Mouse (Mus musculus) midbrain, embryonic 10.5 days (tissue): ENCODE data around the gene Gm10719. TPM values are rescaled to one million over a fixed set of nuclear protein-coding genes. Genes with fewer than 3 reads are reported as not detected.
"Not testable (repeated sequence)": the region's sequence is repeated elsewhere in the genome, so short reads cannot be mapped to it uniquely, and the experiment has no call there.

ENCODE experiments used
- DNase-seq: peaks from one replicate; pipeline ENCODE4 v3.0.0-alpha.2; 2017; ENCODE audit warnings: low spot score
- H3K27ac ChIP-seq: fragments of 300-500 bp; sonication (generic); replicated peaks from 2 replicates; pipeline ENCODE4 v1.5.1; 2016; ENCODE audit warnings: mild to moderate bottlenecking
- H3K27me3 ChIP-seq: fragments of 300-500 bp; sonication (generic); 2 replicates; pipeline ENCODE4 v1.6.1; 2016; ENCODE audit warnings: low read depth, mild to moderate bottlenecking; ENCODE audit not compliant: poor library complexity, severe bottlenecking
- H3K36me3 ChIP-seq: fragments of 300-500 bp; sonication (generic); 2 replicates; pipeline ENCODE4 v1.6.1; 2016; ENCODE audit warnings: mild to moderate bottlenecking, moderate library complexity
- H3K4me1 ChIP-seq: fragments of 300-500 bp; sonication (generic); 2 replicates; pipeline ENCODE4 v1.6.1; 2016
- H3K4me3 ChIP-seq: fragments of 300-500 bp; sonication (generic); 2 replicates; pipeline ENCODE4 v1.5.1; 2016; ENCODE audit warnings: mild to moderate bottlenecking, moderate library complexity
- H3K9me3 ChIP-seq: fragments of 300-500 bp; sonication (generic); replicated peaks from 2 replicates; pipeline ENCODE4 v1.6.1; 2016; ENCODE audit warnings: mild to moderate bottlenecking
- WGBS: fragments of 180-500 bp; shearing (Covaris S2); methylation state at CpG from one replicate; pipeline ENCODE4 v1.1.7; 2016; 5-methylcytosine and 5-hydroxymethylcytosine counted together
- polyA plus RNA-seq: library from polyadenylated mRNA; unstranded; fragments of >200 nt; fragmentation: Nextera tagmentation; extraction: Ambion mirVana; gene quantifications from 2 replicates; pipeline ENCODE4 v1.2.1, GENCODE M21; 2016

Gm10719 gene
- polyA plus RNA-seq, 1 experiment from 2014 or later, result not detected

GRCm38 (mm10) chr9:3015896-3016295 lies 1.3 kb upstream of the Gm10719 start:
- not testable (repeated sequence) for H3K36me3 ChIP-seq, H3K4me1 ChIP-seq, DNase-seq, H3K4me3 ChIP-seq, H3K9me3 ChIP-seq, H3K27me3 ChIP-seq, H3K27ac ChIP-seq
- WGBS, result 72% methylated on average over 6 of the region's 6 CpGs

DNA sequence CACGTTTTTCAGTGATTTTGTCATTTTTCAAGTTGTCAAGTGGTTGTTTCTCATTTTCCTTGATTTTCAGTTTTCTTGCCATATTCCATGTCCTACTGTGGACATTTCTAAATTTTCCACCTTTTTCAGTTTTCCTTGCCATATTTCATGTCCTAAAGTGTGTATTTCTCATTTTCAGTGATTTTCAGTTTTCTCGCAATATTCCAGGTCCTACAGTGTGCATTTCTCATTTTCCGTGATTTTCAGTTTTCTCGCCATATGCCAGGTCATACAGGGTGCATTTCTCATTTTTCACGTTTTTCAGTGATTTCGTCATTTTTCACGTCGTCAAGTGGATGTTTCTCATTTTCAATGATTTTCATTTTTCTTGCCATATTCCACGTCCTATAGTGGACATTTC lies 1.7 kb downstream of the Gm10719 start:
- not testable (repeated sequence) for H3K9me3 ChIP-seq, H3K27me3 ChIP-seq, DNase-seq, H3K4me1 ChIP-seq, H3K36me3 ChIP-seq, H3K4me3 ChIP-seq, H3K27ac ChIP-seq
- 62% methylated on average over 9 of the region's 9 CpGs for WGBS

DNA sequence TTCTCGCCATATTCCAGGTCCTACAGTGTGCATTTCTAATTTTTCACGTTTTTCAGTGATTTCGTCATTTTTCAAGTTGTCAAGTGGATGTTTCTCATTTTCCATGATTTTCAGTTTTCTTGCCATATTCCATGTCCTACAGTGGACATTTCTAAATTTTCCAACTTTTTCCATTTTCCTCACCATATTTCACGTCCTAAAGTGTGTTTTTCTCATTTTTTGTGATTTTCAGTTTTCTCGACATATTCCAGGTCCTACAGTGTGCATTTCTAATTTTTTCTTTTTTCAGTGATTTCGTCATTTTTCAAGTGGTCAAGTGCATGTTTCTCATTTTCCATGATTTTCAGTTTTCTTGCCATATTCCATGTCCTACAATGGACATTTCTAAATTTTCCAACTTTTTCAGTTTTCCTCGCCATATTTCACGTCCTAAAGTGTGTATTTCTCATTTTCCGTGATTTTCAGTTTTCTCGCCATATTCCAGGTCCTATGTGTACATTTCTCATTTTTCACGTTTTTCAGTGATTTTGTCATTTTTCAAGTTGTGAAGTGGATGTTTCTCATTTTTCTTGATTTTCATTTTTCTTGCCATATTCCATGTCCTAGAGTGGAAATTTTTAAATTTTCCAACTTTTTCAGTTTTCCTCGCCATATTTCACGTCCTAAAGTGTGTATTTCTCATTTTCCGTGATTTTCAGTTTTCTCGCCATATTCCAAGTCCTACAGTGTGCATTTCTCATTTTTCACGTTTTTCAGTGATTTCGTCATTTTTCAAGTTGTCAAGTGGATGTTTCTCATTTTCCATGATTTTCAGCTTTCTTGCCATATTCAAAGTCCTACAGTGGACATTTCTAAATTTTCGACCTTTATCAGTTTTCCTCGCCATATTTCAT lies 2.9 kb downstream of the Gm10719 start:
- H3K36me3 ChIP-seq, H3K4me1 ChIP-seq, H3K4me3 ChIP-seq, H3K9me3 ChIP-seq, DNase-seq, H3K27me3 ChIP-seq, H3K27ac ChIP-seq: not testable (repeated sequence)
- 73% methylated on average over 17 of the region's 19 CpGs for WGBS

DNA sequence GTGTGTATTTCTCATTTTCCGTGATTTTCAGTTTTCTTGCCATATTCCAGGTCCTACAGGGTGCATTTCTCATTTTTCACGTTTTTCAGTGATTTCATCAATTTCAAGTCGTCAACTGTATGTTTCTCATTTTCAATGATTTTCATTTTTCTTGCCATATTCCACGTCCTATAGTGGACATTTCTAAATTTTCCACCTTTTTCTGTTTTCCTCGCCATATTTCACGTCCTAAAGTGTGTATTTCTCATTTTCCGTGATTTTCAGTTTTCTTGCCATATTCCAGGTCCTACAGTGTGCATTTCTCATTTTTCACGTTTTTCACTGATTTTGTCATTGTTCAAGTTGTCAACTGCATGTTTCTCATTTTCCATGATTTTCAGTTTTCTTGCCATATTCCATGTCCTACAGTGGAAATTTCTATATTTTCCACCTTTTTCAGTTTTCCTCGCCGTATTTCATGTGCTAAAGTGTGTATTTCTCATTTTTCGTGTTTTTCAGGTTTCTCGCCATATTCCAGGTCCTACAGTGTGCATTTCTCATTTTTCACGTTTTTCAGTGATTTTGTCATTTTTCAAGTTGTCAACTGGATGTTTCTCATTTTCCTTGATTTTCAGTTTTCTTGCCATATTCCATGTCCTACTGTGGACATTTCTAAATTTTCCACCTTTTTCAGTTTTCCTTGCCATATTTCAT lies 5.3 kb downstream of the Gm10719 start:
- H3K4me3 ChIP-seq, H3K27ac ChIP-seq, H3K27me3 ChIP-seq, H3K9me3 ChIP-seq, H3K4me1 ChIP-seq, H3K36me3 ChIP-seq: not testable (repeated sequence)
- peak; percentile 25 for DNase-seq
- 73% methylated on average over 11 of the region's 13 CpGs for WGBS

DNA sequence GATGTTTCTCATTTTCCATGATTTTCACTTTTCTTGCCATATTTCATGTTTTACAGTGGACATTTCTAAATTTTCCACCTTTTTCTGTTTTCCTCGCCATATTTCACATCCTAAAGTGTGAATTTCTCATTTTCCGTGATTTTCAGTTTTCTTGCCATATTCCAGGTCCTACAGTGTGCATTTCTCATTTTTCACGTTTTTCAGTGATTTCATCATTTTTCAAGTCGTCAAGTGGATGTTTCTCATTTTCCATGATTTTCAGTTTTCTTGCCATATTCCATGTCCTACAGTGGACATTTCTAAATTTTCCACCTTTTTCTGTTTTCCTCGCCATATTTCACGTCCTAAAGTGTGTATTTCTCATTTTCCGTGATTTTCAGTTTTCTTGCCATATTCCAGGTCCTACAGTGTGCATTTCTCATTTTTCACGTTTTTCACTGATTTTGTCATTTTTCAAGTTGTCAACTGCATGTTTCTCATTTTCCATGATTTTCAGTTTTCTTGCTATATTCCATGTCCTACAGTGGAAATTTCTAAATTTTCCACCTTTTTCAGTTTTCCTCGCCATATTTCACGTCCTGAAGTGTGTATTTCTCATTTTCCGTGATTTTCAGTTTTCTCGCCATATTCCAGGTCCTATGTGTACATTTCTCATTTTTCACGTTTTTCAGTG lies 6.2 kb downstream of the Gm10719 start, which contains the start of gene Gm10718:
TSS of gene Gm10718 (plus strand) at position 236 of the 673 bp plus-strand sequence.
- H3K36me3 ChIP-seq, H3K9me3 ChIP-seq, H3K4me3 ChIP-seq, DNase-seq, H3K27ac ChIP-seq, H3K4me1 ChIP-seq, H3K27me3 ChIP-seq: not testable (repeated sequence)
- WGBS, result 74% methylated on average over 12 of the region's 13 CpGs

DNA sequence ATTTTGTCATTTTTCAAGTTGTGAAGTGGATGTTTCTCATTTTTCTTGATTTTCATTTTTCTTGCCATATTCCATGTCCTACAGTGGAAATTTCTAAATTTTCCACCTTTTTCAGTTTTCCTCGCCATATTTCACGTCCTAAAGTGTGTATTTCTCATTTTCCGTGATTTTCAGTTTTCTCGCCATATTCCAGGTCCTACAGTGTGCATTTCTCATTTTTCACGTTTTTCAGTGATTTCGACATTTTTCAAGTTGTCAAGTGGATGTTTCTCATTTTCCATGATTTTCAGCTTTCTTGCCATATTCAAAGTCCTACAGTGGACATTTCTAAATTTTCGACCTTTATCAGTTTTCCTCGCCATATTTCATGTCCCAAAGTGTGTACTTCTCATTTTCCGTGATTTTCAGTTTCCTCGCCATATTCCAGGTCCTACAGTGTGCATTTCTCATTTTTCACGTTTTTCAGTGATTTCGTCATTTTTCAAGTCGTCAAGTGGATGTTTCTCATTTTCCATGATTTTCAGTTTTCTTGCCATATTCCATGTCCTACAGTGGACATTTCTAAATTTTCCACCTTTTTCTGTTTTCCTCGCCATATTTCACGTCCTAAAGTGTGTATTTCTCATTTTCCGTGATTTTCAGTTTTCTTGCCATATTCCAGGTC lies 6.9 kb downstream of the Gm10719 start:
- not testable (repeated sequence) for H3K27ac ChIP-seq, H3K36me3 ChIP-seq, H3K9me3 ChIP-seq, H3K4me1 ChIP-seq, H3K4me3 ChIP-seq, DNase-seq, H3K27me3 ChIP-seq
- WGBS, result 77% methylated on average over 16 of the region's 16 CpGs

DNA sequence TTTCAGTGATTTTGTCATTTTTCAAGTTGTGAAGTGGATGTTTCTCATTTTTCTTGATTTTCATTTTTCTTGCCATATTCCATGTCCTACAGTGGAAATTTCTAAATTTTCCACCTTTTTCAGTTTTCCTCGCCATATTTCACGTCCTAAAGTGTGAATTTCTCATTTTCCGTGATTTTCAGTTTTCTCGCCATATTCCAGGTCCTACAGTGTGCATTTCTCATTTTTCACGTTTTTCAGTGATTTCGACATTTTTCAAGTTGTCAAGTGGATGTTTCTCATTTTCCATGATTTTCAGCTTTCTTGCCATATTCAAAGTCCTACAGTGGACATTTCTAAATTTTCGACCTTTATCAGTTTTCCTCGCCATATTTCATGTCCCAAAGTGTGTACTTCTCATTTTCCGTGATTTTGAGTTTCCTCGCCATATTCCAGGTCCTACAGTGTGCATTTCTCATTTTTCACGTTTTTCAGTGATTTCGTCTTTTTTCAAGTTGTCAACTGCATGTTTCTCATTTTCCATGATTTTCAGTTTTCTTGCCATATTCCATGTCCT lies 7.8 kb downstream of the Gm10719 start, which contains the start of gene Gm10717:
TSS of gene Gm10717 (plus strand) at position 506 of the 556 bp plus-strand sequence.
- not testable (repeated sequence) for H3K9me3 ChIP-seq, H3K27me3 ChIP-seq, H3K36me3 ChIP-seq, DNase-seq, H3K4me1 ChIP-seq, H3K27ac ChIP-seq, H3K4me3 ChIP-seq
- WGBS, result 71% methylated on average over 12 of the region's 12 CpGs

- not testable (repeated sequence) for H3K27ac ChIP-seq, H3K9me3 ChIP-seq, H3K27me3 ChIP-seq, H3K4me3 ChIP-seq, DNase-seq, H3K4me1 ChIP-seq, H3K36me3 ChIP-seq
- WGBS, result 69% methylated on average over 5 of the region's 6 CpGs
These were observed 8.4 kb downstream of the Gm10719 start for GRCm38 (mm10) chr9:3025653-3026052.

DNA sequence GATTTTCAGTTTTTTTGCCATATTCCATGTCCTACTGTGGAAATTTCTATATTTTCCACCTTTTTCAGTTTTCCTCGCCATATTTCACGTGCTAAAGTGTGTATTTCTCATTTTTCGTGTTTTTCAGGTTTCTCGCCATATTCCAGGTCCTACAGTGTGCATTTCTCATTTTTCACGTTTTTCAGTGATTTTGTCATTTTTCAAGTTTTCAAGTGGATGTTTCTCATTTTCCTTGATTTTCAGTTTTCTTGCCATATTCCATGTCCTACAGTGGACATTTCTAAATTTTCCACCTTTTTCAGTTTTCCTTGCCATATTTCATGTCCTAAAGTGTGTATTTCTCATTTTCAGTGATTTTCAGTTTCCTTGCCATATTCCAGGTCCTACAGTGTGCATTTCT lies 8.9 kb downstream of the Gm10719 start:
- H3K4me1 ChIP-seq, H3K4me3 ChIP-seq, H3K27ac ChIP-seq, H3K36me3 ChIP-seq, H3K9me3 ChIP-seq, DNase-seq, H3K27me3 ChIP-seq: not testable (repeated sequence)
- WGBS, result 72% methylated on average over 5 of the region's 5 CpGs

DNA sequence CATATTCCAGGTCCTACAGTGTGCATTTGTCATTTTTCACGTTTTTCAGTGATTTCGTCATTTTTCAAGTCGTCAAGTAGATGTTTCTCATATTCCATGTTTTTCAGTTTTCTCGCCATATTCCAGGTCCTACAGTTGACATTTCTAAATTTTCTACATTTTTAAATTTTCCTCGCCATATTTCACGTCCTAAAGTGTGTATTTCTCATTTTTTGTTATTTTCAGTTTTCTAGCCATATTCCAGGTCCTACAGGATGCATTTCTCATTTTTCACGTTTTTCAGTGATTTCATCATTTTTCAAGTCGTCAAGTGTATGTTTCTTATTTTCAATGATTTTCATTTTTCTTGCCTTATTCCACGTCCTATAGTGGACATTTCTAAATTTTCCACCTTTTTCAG lies 9.5 kb downstream of the Gm10719 start:
- not testable (repeated sequence) for H3K4me3 ChIP-seq, H3K27ac ChIP-seq, H3K4me1 ChIP-seq, DNase-seq, H3K36me3 ChIP-seq, H3K27me3 ChIP-seq, H3K9me3 ChIP-seq
- 66% methylated on average over 9 of the region's 9 CpGs for WGBS

DNA sequence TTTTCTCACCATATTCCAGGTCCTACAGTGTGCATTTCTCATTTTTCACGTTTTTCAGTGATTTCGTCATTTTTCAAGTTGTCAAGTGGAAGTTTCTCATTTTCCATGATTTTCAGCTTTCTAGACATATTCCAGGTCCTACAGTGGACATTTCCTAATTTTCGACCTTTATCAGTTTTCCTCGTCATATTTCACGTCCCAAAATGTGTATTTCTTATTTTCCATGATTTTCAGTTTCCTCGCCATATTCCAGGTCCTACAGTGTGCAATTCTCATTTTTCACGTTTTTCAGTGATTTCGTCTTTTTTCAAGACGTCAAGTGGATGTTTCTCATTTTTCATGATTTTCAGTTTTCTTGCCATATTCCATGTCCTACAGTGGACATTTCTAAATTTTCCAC lies 10.0 kb downstream of the Gm10719 start:
- H3K27me3 ChIP-seq, H3K4me3 ChIP-seq, H3K4me1 ChIP-seq, H3K27ac ChIP-seq, H3K36me3 ChIP-seq, H3K9me3 ChIP-seq: not testable (repeated sequence)
- DNase-seq, result peak; percentile 68
- WGBS, result 69% methylated on average over 9 of the region's 9 CpGs

DNA sequence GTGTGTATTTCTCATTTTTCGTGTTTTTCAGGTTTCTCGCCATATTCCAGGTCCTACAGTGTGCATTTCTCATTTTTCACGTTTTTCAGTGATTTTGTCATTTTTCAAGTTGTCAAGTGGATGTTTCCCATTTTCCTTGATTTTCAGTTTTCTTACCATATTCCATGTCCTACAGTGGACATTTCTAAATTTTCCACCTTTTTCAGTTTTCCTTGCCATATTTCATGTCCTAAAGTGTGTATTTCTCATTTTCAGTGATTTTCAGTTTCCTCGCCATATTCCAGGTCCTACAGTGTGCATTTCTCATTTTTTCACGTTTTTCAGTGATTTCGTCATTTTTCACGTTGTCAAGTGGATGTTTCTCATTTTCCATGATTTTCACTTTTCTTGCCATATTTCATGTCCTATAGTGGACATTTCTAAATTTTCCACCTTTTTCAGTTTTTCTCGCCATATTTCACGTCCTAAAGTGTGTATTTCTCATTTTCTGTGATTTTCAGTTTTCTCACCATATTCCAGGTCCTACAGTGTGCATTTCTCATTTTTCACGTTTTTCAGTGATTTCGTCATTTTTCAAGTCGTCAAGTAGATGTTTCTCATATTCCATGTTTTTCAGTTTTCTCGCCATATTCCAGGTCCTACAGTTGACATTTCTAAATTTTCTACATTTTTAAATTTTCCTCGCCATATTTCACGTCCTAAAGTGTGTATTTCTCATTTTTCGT lies 12.2 kb downstream of the Gm10719 start:
- not testable (repeated sequence) for H3K36me3 ChIP-seq, H3K4me1 ChIP-seq, H3K27me3 ChIP-seq, H3K4me3 ChIP-seq, H3K9me3 ChIP-seq, H3K27ac ChIP-seq, DNase-seq
- 65% methylated on average over 14 of the region's 16 CpGs for WGBS
